Mouse (Mus musculus) ovary, adult 18-20 months (tissue): ENCODE data around the gene Gm16451.
"Not testable (repeated sequence)": the region's sequence is repeated elsewhere in the genome, so short reads cannot be mapped to it uniquely, and the experiment has no call there.

Source experiments
- DNase-seq: peaks from one replicate; pipeline ENCODE4 v3.0.0; 2022; ENCODE audit warnings: low spot score, mixed read lengths

Gm16451 gene

GRCm38 (mm10) chr7:22118145-22118544, at the start of gene Gm16451:
TSS of gene Gm16451 (minus strand) at chr7:22118245.
- not testable (repeated sequence) for DNase-seq

DNA sequence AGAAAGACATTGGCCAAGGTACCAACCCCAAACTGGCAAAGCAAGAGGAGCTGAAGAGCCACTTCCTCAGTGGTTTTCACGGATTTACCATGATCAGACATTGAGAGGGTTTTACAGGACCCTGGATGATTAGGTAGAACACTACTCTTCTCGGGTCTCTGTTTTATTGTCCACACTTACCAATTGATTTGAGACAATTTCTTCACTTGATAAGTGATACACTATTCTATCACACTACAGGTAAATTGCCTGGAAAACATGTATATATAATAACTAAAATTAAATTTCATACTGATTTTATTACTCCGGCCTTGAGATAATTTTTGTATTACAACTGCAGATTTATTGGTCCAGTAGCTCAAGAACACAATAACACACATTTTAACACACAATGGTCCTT, 45.9 kb upstream of the Gm16451 start, which contains the start of gene Vmn1r142:
Gene Vmn1r142, minus strand, starts transcription at position 101 of the 400 bp plus-strand sequence.
- not testable (repeated sequence) for DNase-seq

GRCm38 (mm10) chr7:22134641-22135040, 16.6 kb upstream of the Gm16451 start, which contains the start of gene Gm10666:
TSS of gene Gm10666 (minus strand) at chr7:22134741.
- not testable (repeated sequence) for DNase-seq

GRCm38 (mm10) chr7:22068757-22069156, 49.3 kb downstream of the Gm16451 start, which contains the start of gene Vmn1r139:
TSS of gene Vmn1r139 (plus strand) at chr7:22069057.
- not testable (repeated sequence) for DNase-seq
